Mouse (Mus musculus) bone marrow macrophage, adult 2 months (primary cell): ENCODE results near the gene Gm20388.

Experiments used
- CTCF ChIP-seq: IDR thresholded peaks from 2 replicates; pipeline ENCODE4 v1.5.1; 2012; ENCODE audit warnings: low read depth, mild to moderate bottlenecking, low read length, moderate library complexity
- POLR2A ChIP-seq: IDR thresholded peaks from 2 replicates; pipeline ENCODE4 v1.6.1; 2012; ENCODE audit warnings: mild to moderate bottlenecking, low read depth, low read length, borderline replicate concordance

DNA sequence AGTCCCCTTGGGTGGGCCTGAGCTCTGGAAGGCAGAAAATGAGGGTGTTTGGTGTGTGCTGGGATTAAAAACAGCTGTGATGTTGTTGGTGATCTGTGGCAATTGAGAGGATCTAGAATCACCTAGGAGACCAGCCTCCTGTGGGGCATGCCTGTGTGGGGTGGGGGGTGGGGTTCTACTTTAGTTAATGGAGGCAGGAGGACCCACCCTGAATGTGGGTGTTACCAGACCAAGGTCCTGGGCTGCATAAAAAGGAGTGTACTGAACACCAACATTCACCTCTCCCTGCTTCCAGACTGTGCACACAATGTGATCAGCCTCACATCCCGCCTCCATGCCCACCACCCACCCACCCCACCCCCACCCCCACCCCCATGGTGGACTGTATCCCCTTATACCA is 518.5 kb downstream of the Gm20388 start:
- TF ChIP-seq CTCF (no peak), POLR2A (no peak)
